Mouse (Mus musculus) CH12.LX (cell line): Measurements from ENCODE around the gene Ptprs. TPM values are rescaled to one million over a fixed set of nuclear protein-coding genes. Genes with fewer than 3 reads are reported as not detected.

Experiments
- DNase-seq: peaks from one replicate; pipeline ENCODE4 v3.0.0-alpha.2; 2013; ENCODE audit errors: extremely low read depth
- H3K27ac ChIP-seq: 2 replicates; pipeline ENCODE4 v1.5.1; 2012; ENCODE audit warnings: low read depth, mild to moderate bottlenecking, control low read depth, moderate library complexity; ENCODE audit not compliant: insufficient read depth
- H3K27me3 ChIP-seq: replicated peaks from 2 replicates; pipeline ENCODE3; 2012; ENCODE audit warnings: inconsistent platforms
- H3K36me3 ChIP-seq, 2 experiments: replicated peaks in 1 of 2; 2 replicates each; pipeline versions ENCODE3 to v1.6.1; 2012; ENCODE audit warnings: inconsistent platforms in 1 of 2, low read length in 1 of 2, mild to moderate bottlenecking in 1 of 2, mixed read lengths in 1 of 2, moderate library complexity in 1 of 2; ENCODE audit not compliant: control insufficient read depth in 1 of 2, insufficient read depth in 1 of 2
- H3K4me1 ChIP-seq, 2 experiments: 2 replicates each; pipeline ENCODE4 v1.6.1; 2012; ENCODE audit warnings: inconsistent platforms in 1 of 2, moderate library complexity in 1 of 2; ENCODE audit not compliant: insufficient read depth in 2 of 2, control insufficient read depth in 1 of 2
- H3K4me2 ChIP-seq: 2 replicates; pipeline ENCODE4 v1.6.1; 2012; ENCODE audit warnings: low read depth, mild to moderate bottlenecking, control low read depth; ENCODE audit not compliant: poor library complexity, insufficient read depth, severe bottlenecking
- H3K4me3 ChIP-seq, 3 experiments: fragments of 150-350 bp in 1 of 3; sonication (generic) in 1 of 3; replicated peaks in 1 of 3; 2 replicates each; pipeline versions ENCODE3 to v1.5.1; 2011 to 2012; ENCODE audit warnings: low read depth in 2 of 3, low read length in 2 of 3, mild to moderate bottlenecking in 2 of 3, moderate library complexity in 2 of 3, control low read depth in 1 of 3, improper control_type of control experiment in 1 of 3, inconsistent platforms in 1 of 3, mixed read lengths in 1 of 3; ENCODE audit not compliant: poor library complexity in 1 of 3
- H3K79me2 ChIP-seq: replicated peaks from 2 replicates; pipeline ENCODE4 v1.6.1; 2012; ENCODE audit warnings: mild to moderate bottlenecking, moderate library complexity; ENCODE audit not compliant: control insufficient read depth, poor library complexity, insufficient read depth, severe bottlenecking; ENCODE audit errors: extremely low read depth
- H3K9ac ChIP-seq: 2 replicates; pipeline ENCODE4 v1.6.1; 2012; ENCODE audit warnings: low read depth, mild to moderate bottlenecking, control low read depth, moderate library complexity; ENCODE audit not compliant: insufficient read depth
- H3K9me3 ChIP-seq: replicated peaks from 2 replicates; pipeline ENCODE3; 2012; ENCODE audit warnings: low read length, inconsistent platforms, mixed read lengths
- BHLHE40 ChIP-seq: IDR thresholded peaks from 2 replicates; pipeline ENCODE4 v1.6.1; 2011; ENCODE audit warnings: mild to moderate bottlenecking, low read depth, low read length, improper control_type of control experiment
- CHD1 ChIP-seq: IDR thresholded peaks from 2 replicates; pipeline ENCODE4 v1.6.1; 2012; ENCODE audit warnings: low read depth, low read length, improper control_type of control experiment, inconsistent platforms
- CHD2 ChIP-seq: IDR thresholded peaks from 2 replicates; pipeline ENCODE4 v1.6.1; 2011; ENCODE audit warnings: low read length, improper control_type of control experiment
- CTCF ChIP-seq, 2 experiments: IDR thresholded peaks in 1 of 2; conservative IDR thresholded peaks in 1 of 2; 2 replicates each; pipeline ENCODE4 v1.5.1; 2011 to 2012; ENCODE audit warnings: low read depth in 2 of 2, low read length in 2 of 2, improper control_type of control experiment in 1 of 2, inconsistent platforms in 1 of 2, mild to moderate bottlenecking in 1 of 2, moderate library complexity in 1 of 2
- E2F4 ChIP-seq: IDR thresholded peaks from 2 replicates; pipeline ENCODE4 v1.6.1; 2011; ENCODE audit warnings: low read depth, low read length, improper control_type of control experiment; ENCODE audit not compliant: insufficient replicate concordance
- ELF1 ChIP-seq: IDR thresholded peaks from 2 replicates; pipeline ENCODE4 v1.6.1; 2014; ENCODE audit warnings: low read depth, mild to moderate bottlenecking, inconsistent platforms, low read length, improper control_type of control experiment
- EP300 ChIP-seq: IDR thresholded peaks from 2 replicates; pipeline ENCODE4 v1.6.1; 2011; ENCODE audit warnings: low read length, improper control_type of control experiment
- ETS1 ChIP-seq: conservative IDR thresholded peaks from 2 replicates; pipeline ENCODE4 v1.6.1; 2012; ENCODE audit warnings: low read depth, mild to moderate bottlenecking, inconsistent platforms, low read length, improper control_type of control experiment, moderate library complexity
- HCFC1 ChIP-seq: IDR thresholded peaks from 2 replicates; pipeline ENCODE4 v1.6.1; 2012; ENCODE audit warnings: low read depth, mild to moderate bottlenecking, inconsistent platforms, low read length, improper control_type of control experiment
- IRF4 ChIP-seq: IDR thresholded peaks from 2 replicates; pipeline ENCODE4 v1.6.1; 2014; ENCODE audit warnings: low read depth, mild to moderate bottlenecking, inconsistent platforms, low read length, improper control_type of control experiment
- JUN ChIP-seq: IDR thresholded peaks from 2 replicates; pipeline ENCODE4 v1.6.1; 2011; ENCODE audit warnings: low read depth, mild to moderate bottlenecking, low read length, improper control_type of control experiment, moderate library complexity; ENCODE audit not compliant: insufficient read depth
- JUND ChIP-seq: conservative IDR thresholded peaks from 2 replicates; pipeline ENCODE4 v1.6.1; 2011; ENCODE audit warnings: low read depth, low read length, improper control_type of control experiment
- KAT2A ChIP-seq: IDR thresholded peaks from 2 replicates; pipeline ENCODE4 v1.6.1; 2012; ENCODE audit warnings: low read length, improper control_type of control experiment, inconsistent platforms; ENCODE audit not compliant: insufficient replicate concordance
- MAFK ChIP-seq: IDR thresholded peaks from 2 replicates; pipeline ENCODE4 v1.6.1; 2011; ENCODE audit warnings: low read length, improper control_type of control experiment; ENCODE audit not compliant: insufficient replicate concordance
- MAZ ChIP-seq: IDR thresholded peaks from 2 replicates; pipeline ENCODE4 v1.6.1; 2012; ENCODE audit warnings: low read depth, mild to moderate bottlenecking, inconsistent platforms, low read length, improper control_type of control experiment, moderate library complexity
- MEF2A ChIP-seq: IDR thresholded peaks from 2 replicates; pipeline ENCODE4 v1.6.1; 2014; ENCODE audit warnings: low read depth, mild to moderate bottlenecking, inconsistent platforms, low read length, improper control_type of control experiment, borderline replicate concordance
- MXI1 ChIP-seq: IDR thresholded peaks from 2 replicates; pipeline ENCODE4 v1.6.1; 2011; ENCODE audit warnings: mild to moderate bottlenecking, low read depth, low read length, improper control_type of control experiment
- NELFE ChIP-seq: IDR thresholded peaks from 2 replicates; pipeline ENCODE4 v1.6.1; 2011; ENCODE audit warnings: low read depth, low read length, improper control_type of control experiment
- NRF1 ChIP-seq: IDR thresholded peaks from 2 replicates; pipeline ENCODE4 v1.6.1; 2014; ENCODE audit warnings: low read depth, mild to moderate bottlenecking, inconsistent platforms, low read length, improper control_type of control experiment, moderate library complexity
- PAX5 ChIP-seq: IDR thresholded peaks from 2 replicates; pipeline ENCODE4 v1.6.1; 2012; ENCODE audit warnings: low read length, inconsistent platforms, mixed read lengths
- RAD21 ChIP-seq: IDR thresholded peaks from 2 replicates; pipeline ENCODE4 v1.6.1; 2011; ENCODE audit warnings: low read depth, mild to moderate bottlenecking, low read length, improper control_type of control experiment, moderate library complexity
- RCOR1 ChIP-seq: conservative IDR thresholded peaks from 2 replicates; pipeline ENCODE4 v1.6.1; 2012; ENCODE audit warnings: low read depth, mild to moderate bottlenecking, inconsistent platforms, low read length, improper control_type of control experiment
- TCF12 ChIP-seq: IDR thresholded peaks from 2 replicates; pipeline ENCODE4 v1.6.1; 2014; ENCODE audit warnings: low read depth, mild to moderate bottlenecking, inconsistent platforms, low read length, improper control_type of control experiment
- ZMIZ1 ChIP-seq: IDR thresholded peaks from 2 replicates; pipeline ENCODE4 v1.6.1; 2012; ENCODE audit warnings: low read depth, mild to moderate bottlenecking, inconsistent platforms, low read length, improper control_type of control experiment
- ZNF384 ChIP-seq: IDR thresholded peaks from 2 replicates; pipeline ENCODE4 v1.6.1; 2012; ENCODE audit warnings: low read depth, low read length, improper control_type of control experiment, inconsistent platforms
- dilution Hi-C: fragments of 300-500 bp; cut with MboI; formaldehyde crosslinking; loops from 2 replicates; pipeline ENCODE4 v1.14.3; 2020; ENCODE audit warnings: low sequenced_read_pairs; ENCODE audit not compliant: extremely low pct_unique_long_range_greater_than_20kb, extremely low pct_ligation_motif_present
- in situ Hi-C: fragments of 300-500 bp; cut with MboI; formaldehyde crosslinking; loops from 3 replicates; pipeline ENCODE4 v1.14.3; 2019; ENCODE audit warnings: low sequenced_read_pairs, low pct_ligation_motif_present, low pct_unique_long_range_greater_than_20kb, mixed read lengths
- polyA plus RNA-seq: library from polyadenylated mRNA; unstranded; fragments of >175 nt; gene quantifications from 2 replicates; pipeline ENCODE4 v1.2.1, GENCODE M21; 2012; ENCODE audit warnings: low read depth; ENCODE audit not compliant: insufficient read length
- total RNA-seq, 2 experiments: library from RNA; depleted of rRNA; stranded (reverse); fragments of 300-350 nt in 1 of 2; fragments of >200 nt in 1 of 2; gene quantifications; 2 replicates each; pipeline ENCODE4 v1.2.3; 2012 to 2014

Ptprs gene
- total and polyA plus RNA-seq, 3 experiments = 11.3 to 41.1 (median 27.0) TPM

DNA sequence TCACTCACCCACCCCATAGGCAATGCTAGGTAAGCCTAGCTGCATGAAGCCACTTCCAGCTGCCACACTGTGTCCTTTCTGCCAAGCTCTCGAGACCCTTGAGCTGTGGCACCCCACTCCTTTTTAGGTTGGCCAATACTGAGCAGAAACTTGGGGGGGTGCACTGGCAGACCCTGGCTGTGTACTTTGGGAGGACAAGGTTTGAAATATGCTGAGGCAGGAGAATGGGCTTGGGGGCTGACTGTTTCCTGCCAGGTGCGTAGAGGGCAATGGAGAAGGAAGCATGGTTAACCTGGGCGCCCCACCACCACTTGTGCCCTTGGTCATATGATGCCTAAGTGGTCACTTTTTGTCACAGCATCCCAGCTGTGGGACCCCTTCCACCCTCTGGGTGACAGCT, 31.5 kb downstream of the Ptprs start:
- dilution Hi-C loops = no loop called here
- no peaks in the 10 kb centered on the region for H3K79me2 ChIP-seq
- H3K27me3 ChIP-seq = no peaks in the 10 kb centered on the region
- DNase-seq = no peak
- H3K4me3 ChIP-seq = no peak overlapping the region
- TF ChIP-seq BHLHE40 (no peak), MAFK (peak; percentile 33; the same call in 1 of the 2 replicates), NRF1 (no peak), CHD1 (no peak), MXI1 (no peak), E2F4 (no peak)
- 0 out of 2 replicates have a peak overlapping the region, but pooled peaks have one; percentile 7 for H3K4me2 ChIP-seq
- H3K9me3 ChIP-seq = no peaks in the 10 kb centered on the region
- H3K36me3 ChIP-seq = peaks cover 18 to 51% of the 10 kb centered on the region in 2 experiments
- H3K9ac ChIP-seq = no peak overlapping the region
- H3K4me1 ChIP-seq = peaks cover 34 to 55% of the 10 kb centered on the region in 2 experiments
- peak overlapping the region; percentile 30; the same call in 1 of the 2 replicates for H3K27ac ChIP-seq
- in situ Hi-C loops = no loop called here

DNA sequence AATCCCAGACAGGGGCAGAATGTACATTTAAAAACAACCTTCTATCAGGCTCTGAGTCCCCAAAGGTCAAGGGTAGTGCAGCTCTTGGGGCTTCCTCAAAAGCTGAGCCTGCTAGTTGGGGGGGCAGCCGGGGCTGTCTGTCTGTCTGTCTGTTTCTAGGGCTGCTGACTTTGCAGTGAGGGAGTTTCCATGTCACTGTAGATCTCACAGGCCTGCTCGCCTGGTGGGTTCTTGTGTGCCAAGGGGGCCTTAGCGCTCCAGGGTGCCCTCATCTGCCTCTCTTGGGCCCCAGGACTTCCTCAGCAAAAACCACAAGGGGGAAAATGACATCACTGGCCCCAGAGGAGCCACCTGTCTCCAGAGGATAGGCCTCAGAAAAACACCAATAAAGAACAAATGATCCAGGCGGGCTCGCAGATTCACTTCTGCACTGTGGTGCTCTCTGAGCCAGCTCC, 32.9 kb downstream of the Ptprs start:
- Histone ChIP-seq H3K79me2 (no peaks in the 10 kb centered on the region), H3K27me3 (no peaks in the 10 kb centered on the region), H3K27ac (peak overlapping the region; percentile 41), H3K4me2 (peak overlapping the region; percentile 4), H3K36me3 (peaks cover 7 to 36% of the 10 kb centered on the region in 2 experiments), H3K9me3 (no peaks in the 10 kb centered on the region), H3K4me3 (no peak overlapping the region), H3K4me1 (peaks cover 34 to 55% of the 10 kb centered on the region in 2 experiments), H3K9ac (no peak overlapping the region)
- peak; percentile 95 for DNase-seq
- dilution Hi-C loops (no loop called here), in situ Hi-C loops (no loop called here)
- TF ChIP-seq RCOR1 = no peak
- peak; percentile 97 for TF ChIP-seq ETS1
- TF ChIP-seq TCF12 = peak; percentile 79
- peak; percentile 46; the same call in 1 of the 2 replicates for TF ChIP-seq ZNF384
- TF ChIP-seq CTCF (conservative IDR thresholded peaks at IDR 0.05 in 1 of 2, IDR thresholded peaks at IDR 0.05 in 1 of 2; ENCODE audit: low read depth in 2 of 2, low read length in 2 of 2) = no peak
- TF ChIP-seq HCFC1 = 0 out of 2 replicates have a peak, but pooled peaks have one; percentile 41
- TF ChIP-seq NELFE = no peak
- peak; percentile 43; the same call in 1 of the 2 replicates for TF ChIP-seq MAFK
- no peak for TF ChIP-seq RAD21
- TF ChIP-seq MEF2A = peak; percentile 84
- no peak for TF ChIP-seq ZMIZ1
- peak; percentile 68 for TF ChIP-seq JUND
- TF ChIP-seq CHD2 = no peak
- TF ChIP-seq KAT2A = 0 out of 2 replicates have a peak, but pooled peaks have one; percentile 63
- TF ChIP-seq JUN = peak; percentile 81; the same call in 1 of the 2 replicates
- peak; percentile 88 for TF ChIP-seq EP300
- peak; percentile 52; the same call in 1 of the 2 replicates for TF ChIP-seq MAZ
- 0 out of 2 replicates have a peak, but pooled peaks have one; percentile 25 for TF ChIP-seq ELF1
- TF ChIP-seq BHLHE40 = peak; percentile 64
- TF ChIP-seq IRF4 = peak; percentile 85
- no peak for TF ChIP-seq PAX5
- no peak for TF ChIP-seq NRF1
